Mouse (Mus musculus): ENCODE measurements around the gene Map3k11. TPM values are rescaled to one million over a fixed set of nuclear protein-coding genes. Genes with fewer than 3 reads are reported as not detected.

The Map3k11 gene
- polyA plus RNA-seq, 1 experiment from 2014 or later = 18.2 TPM

- Histone ChIP-seq H3K9me3 (no peaks in the 10 kb centered on the region), H3K27ac (no peak overlapping the region), H3K36me3 (peaks cover 80% of the 10 kb centered on the region), H3K9ac (0 out of 2 replicates have a peak overlapping the region, but pooled peaks have one; percentile 8), H3K4me2 (replicated peaks) (peak overlapping the region; percentile 99; the same call in 1 of the 2 replicates), H3K4me3 (no peak overlapping the region), H3K27me3 (no peaks in the 10 kb centered on the region), H3K4me1 (peaks cover 48% of the 10 kb centered on the region)
- 94% methylated on average over 6 of the region's 6 CpGs for WGBS
- ATAC-seq (ENCODE audit: low FRiP score, low read depth) = no peak
Observed at GRCm38 (mm10) chr19:5693801-5694200, 5.3 kb downstream of the Map3k11 start.

DNA sequence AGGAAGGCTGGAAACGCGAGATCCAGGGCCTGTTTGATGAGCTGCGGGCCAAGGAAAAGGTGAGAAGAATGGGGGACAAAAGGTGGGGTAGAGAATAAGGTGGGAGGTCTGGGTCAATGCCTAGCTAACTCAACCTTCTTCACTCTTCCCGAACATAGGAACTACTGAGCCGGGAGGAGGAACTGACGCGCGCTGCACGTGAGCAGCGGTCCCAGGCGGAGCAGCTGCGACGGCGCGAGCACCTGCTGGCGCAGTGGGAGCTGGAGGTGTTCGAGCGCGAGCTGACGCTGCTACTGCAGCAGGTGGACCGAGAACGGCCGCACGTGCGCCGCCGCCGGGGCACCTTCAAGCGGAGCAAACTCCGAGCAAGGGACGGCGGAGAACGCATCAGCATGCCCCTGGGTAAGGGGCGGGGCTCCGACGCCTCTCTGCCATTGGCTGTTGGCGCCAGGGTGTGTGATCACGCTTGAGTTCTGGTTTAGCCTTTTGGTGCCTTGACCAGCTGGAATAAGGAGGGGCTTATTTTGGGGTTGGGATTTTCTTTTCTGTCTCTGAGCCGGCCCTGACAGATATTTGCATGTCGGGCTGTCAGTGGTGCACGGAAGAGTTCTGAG lies 7.4 kb downstream of the Map3k11 start:
- H3K4me2 ChIP-seq (replicated peaks) = peak overlapping the region; percentile 52
- WGBS = 17% methylated on average over 41 of the region's 41 CpGs
- peaks cover 97% of the 10 kb centered on the region for H3K36me3 ChIP-seq
- no peak overlapping the region for H3K27ac ChIP-seq
- peaks cover 39% of the 10 kb centered on the region for H3K4me1 ChIP-seq
- no peaks in the 10 kb centered on the region for H3K27me3 ChIP-seq
- H3K9me3 ChIP-seq = no peaks in the 10 kb centered on the region
- H3K4me3 ChIP-seq = 0 out of 2 replicates have a peak overlapping the region, but pooled peaks have one; percentile 19
- ATAC-seq (ENCODE audit: low FRiP score, low read depth) = no peak
- H3K9ac ChIP-seq = peak overlapping the region; percentile 45; the same call in 1 of the 2 replicates

DNA sequence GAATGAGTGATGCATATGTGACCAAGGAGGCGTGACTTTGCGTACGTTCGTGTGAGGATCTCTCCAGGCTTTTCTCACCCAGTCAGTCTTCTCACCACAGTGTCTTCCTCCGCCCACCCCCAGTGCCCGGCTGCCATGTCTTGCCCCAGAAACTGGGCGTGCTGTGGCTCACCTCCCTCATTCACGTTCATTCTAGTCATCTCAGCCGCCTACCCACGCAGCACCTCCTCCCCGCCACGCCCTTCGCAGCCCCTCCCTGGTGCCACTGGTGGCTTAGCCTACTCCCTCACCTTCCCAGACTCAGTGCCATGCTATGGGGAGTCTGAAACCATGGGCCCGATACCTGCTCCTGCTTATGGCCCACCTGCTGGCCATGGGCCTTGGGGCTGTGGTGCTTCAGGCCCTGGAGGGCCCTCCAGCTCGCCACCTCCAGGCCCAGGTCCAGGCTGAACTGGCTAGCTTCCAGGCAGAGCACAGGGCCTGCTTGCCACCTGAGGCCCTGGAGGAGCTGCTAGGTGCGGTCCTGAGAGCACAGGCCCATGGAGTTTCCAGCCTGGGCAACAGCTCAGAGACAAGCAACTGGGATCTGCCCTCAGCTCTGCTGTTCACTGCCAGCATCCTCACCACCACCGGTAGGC lies 15.7 kb downstream of the Map3k11 start, which contains the start of gene Kcnk7:
Gene Kcnk7 (plus strand): TSS at position 205 of the 638 bp plus-strand sequence.
- no peak within 1 kb of the TSS for H3K4me3 ChIP-seq
- no peaks in the 10 kb centered on the region for H3K27me3 ChIP-seq
- no peak within 1 kb of the TSS for H3K4me2 ChIP-seq (replicated peaks)
- H3K9me3 ChIP-seq = no peaks in the 10 kb centered on the region
- peak within 1 kb of the TSS; percentile 58; the same call in 1 of the 2 replicates for H3K27ac ChIP-seq
- H3K9ac ChIP-seq = peak within 1 kb of the TSS; percentile 0; the same call in 1 of the 2 replicates
- WGBS = 73% methylated on average over 17 of the region's 17 CpGs
- 0 out of 2 replicates have a peak, but pooled peaks have one; percentile 11 for ATAC-seq (ENCODE audit: low FRiP score, low read depth)
- H3K36me3 ChIP-seq = peaks cover 73% of the 10 kb centered on the region
- H3K4me1 ChIP-seq = peaks cover 12% of the 10 kb centered on the region

DNA sequence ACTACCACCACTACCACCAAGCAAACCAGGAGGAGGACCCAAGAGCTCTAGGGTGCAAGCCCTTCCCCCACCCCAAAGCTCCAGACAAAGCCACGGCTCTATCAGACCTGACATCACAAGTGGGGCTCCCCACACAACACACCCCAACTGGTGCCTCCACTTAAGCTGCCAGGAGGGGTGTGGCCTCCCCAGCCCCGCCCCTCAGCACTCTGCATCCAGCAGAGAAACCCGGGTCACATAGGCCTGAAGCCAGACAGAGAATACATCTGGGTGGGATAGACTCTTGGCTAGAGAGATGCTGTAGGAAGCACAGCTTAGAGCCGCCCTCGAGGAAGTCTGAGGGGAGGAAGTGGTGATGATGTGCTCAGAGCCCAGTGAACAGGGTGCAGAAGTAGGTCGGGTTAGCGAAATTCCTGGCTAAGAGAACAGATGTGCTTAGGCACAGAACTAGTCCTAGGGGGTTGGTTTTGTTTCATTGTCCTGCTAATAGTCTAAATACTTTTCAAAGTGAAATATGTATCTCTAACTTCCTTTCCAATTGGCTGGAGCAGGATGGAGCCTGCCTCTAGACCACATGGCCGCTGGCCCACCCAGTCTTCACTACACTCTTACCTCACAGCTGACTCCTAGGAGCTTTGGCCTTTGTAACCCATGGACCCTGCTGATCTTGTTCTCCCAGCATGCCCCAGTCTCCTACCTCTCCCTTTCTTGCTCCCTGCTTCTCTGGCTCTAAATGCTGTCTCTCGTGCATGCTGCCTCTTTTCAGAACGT lies 16.4 kb downstream of the Map3k11 start:
- Histone ChIP-seq H3K4me3 (no peak overlapping the region), H3K27me3 (no peaks in the 10 kb centered on the region), H3K9ac (peak overlapping the region; percentile 0), H3K9me3 (no peaks in the 10 kb centered on the region), H3K36me3 (peaks cover 72% of the 10 kb centered on the region), H3K4me1 (peaks cover 12% of the 10 kb centered on the region), H3K4me2 (replicated peaks) (no peak overlapping the region), H3K27ac (peak overlapping the region; percentile 58; the same call in 1 of the 2 replicates)
- ATAC-seq (ENCODE audit: low FRiP score, low read depth) = peak; percentile 69; the same call in 1 of the 2 replicates
- 42% methylated on average over 10 of the region's 10 CpGs for WGBS

DNA sequence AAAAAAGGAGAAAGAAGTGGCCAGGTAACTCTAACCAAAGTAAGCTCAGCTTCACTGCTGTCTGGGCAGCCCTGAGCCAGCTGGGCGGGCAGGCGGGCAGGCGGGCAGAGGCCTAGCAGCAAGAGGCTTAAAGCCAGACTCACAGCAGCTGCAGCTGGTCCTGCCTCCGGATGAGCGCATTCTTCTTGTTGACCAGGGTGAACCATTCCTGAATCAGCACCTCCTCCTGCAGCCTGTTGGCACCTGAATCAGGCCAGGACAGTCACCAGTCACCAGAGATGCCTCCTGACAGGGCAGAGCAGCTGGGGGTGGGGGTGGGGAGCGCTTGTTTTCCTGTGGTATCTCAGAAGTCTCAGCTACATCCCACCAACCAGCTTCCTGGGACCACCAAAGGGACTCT lies 21.5 kb downstream of the Map3k11 start:
- no peak overlapping the region for H3K4me3 ChIP-seq
- H3K9ac ChIP-seq = no peak overlapping the region
- H3K4me2 ChIP-seq (replicated peaks) = no peak overlapping the region
- WGBS = 93% methylated on average over 6 of the region's 6 CpGs
- H3K36me3 ChIP-seq = peaks cover 68% of the 10 kb centered on the region
- H3K4me1 ChIP-seq = peaks cover 24% of the 10 kb centered on the region
- no peak overlapping the region for H3K27ac ChIP-seq
- no peaks in the 10 kb centered on the region for H3K9me3 ChIP-seq
- no peak for ATAC-seq (ENCODE audit: low FRiP score, low read depth)
- H3K27me3 ChIP-seq = no peaks in the 10 kb centered on the region

- H3K4me3 ChIP-seq = no peak overlapping the region
- no peak for ATAC-seq (ENCODE audit: low FRiP score, low read depth)
- WGBS = 83% methylated on average over 8 of the region's 8 CpGs
- no peak overlapping the region for H3K27ac ChIP-seq
- H3K36me3 ChIP-seq = peaks cover 72% of the 10 kb centered on the region
- no peaks in the 10 kb centered on the region for H3K27me3 ChIP-seq
- no peaks in the 10 kb centered on the region for H3K9me3 ChIP-seq
- H3K4me1 ChIP-seq = peaks cover 20% of the 10 kb centered on the region
- H3K9ac ChIP-seq = no peak overlapping the region
- no peak overlapping the region for H3K4me2 ChIP-seq (replicated peaks)
Observed at GRCm38 (mm10) chr19:5710581-5710980, 22.0 kb downstream of the Map3k11 start.

DNA sequence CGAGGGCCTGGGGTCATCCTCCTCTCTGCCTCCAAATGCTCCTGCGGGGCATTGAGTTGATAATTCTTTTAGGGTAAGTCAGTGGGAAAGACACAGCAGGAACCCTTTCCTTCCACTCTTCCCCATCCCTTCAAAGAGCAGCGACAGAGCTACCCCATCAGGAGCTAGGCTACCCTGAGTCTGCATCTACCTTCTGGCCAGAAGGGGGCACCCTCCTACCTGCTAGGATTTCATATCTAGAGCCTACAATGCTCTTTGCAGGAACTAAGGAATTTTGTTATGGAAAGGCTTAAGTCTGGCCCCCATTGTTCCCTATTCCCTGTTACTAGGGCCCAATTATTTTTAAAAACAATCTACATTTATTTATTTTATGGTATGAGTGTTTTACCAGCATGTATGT lies 22.7 kb downstream of the Map3k11 start:
- peaks cover 75% of the 10 kb centered on the region for H3K36me3 ChIP-seq
- 29% methylated on average over 3 of the region's 3 CpGs for WGBS
- ATAC-seq (ENCODE audit: low FRiP score, low read depth) = no peak

GRCm38 (mm10) chr19:5711907-5712460 lies 23.4 kb downstream of the Map3k11 start:
- H3K4me1 ChIP-seq = peaks cover 29% of the 10 kb centered on the region
- 0 out of 2 replicates have a peak, but pooled peaks cover 3% of the 10 kb centered on the region for H3K27me3 ChIP-seq
- H3K36me3 ChIP-seq = peaks cover 71% of the 10 kb centered on the region
- H3K4me3 ChIP-seq = no peak overlapping the region
- ATAC-seq (ENCODE audit: low FRiP score, low read depth) = no peak
- no peak overlapping the region for H3K9ac ChIP-seq
- 92% methylated on average over 14 of the region's 14 CpGs for WGBS
- no peaks in the 10 kb centered on the region for H3K9me3 ChIP-seq
- no peak overlapping the region for H3K27ac ChIP-seq
- H3K4me2 ChIP-seq (replicated peaks) = no peak overlapping the region

More for the DNA sequence above, 22.7 kb downstream of the Map3k11 start:
- H3K4me3 ChIP-seq = no peak overlapping the region
- 0 out of 2 replicates have a peak overlapping the region, but pooled peaks have one; percentile 15 for H3K9ac ChIP-seq
- no peaks in the 10 kb centered on the region for H3K9me3 ChIP-seq
- H3K4me1 ChIP-seq = peaks cover 23% of the 10 kb centered on the region
- no peak overlapping the region for H3K4me2 ChIP-seq (replicated peaks)
- no peak overlapping the region for H3K27ac ChIP-seq
- H3K27me3 ChIP-seq = no peaks in the 10 kb centered on the region

DNA sequence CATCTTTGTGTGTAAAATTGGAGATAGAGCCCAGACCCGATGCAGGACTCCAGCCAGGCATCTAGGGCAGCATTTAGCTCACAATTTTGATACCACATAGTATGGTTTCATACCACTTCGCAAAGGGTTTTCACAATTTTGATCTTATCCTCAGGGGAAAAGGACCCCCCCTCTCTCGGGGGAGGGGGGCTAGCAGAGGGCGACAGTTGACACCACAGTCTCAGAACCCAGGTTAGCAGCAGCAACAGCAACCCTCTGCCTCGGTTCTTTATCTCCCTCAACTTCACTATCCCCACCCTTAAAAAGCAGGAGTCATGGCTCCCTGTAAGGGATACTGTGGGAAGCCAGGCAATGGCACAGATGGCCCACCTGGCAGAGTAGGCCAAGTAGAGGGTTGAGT lies 24.7 kb downstream of the Map3k11 start:
- H3K36me3 ChIP-seq = peaks cover 68% of the 10 kb centered on the region

GRCm38 (mm10) chr19:5713730-5714129 lies 25.2 kb downstream of the Map3k11 start:
- H3K36me3 ChIP-seq = peaks cover 68% of the 10 kb centered on the region
- peak overlapping the region; percentile 30 for H3K4me2 ChIP-seq (replicated peaks)
- 0 out of 2 replicates have a peak, but pooled peaks cover 4% of the 10 kb centered on the region for H3K27me3 ChIP-seq
- H3K4me3 ChIP-seq = no peak overlapping the region
- H3K27ac ChIP-seq = peak overlapping the region; percentile 61; the same call in 1 of the 2 replicates
- WGBS = 5% methylated on average over 2 of the region's 2 CpGs
- peak; percentile 71 for ATAC-seq (ENCODE audit: low FRiP score, low read depth)
- H3K9me3 ChIP-seq = no peaks in the 10 kb centered on the region
- H3K9ac ChIP-seq = 0 out of 2 replicates have a peak overlapping the region, but pooled peaks have one; percentile 31
- H3K4me1 ChIP-seq = peaks cover 33% of the 10 kb centered on the region

More for the DNA sequence above, 24.7 kb downstream of the Map3k11 start:
- Histone ChIP-seq H3K4me1 (peaks cover 33% of the 10 kb centered on the region), H3K4me2 (replicated peaks) (peak overlapping the region; percentile 30), H3K9ac (0 out of 2 replicates have a peak overlapping the region, but pooled peaks have one; percentile 4), H3K9me3 (no peaks in the 10 kb centered on the region), H3K27me3 (0 out of 2 replicates have a peak, but pooled peaks cover 4% of the 10 kb centered on the region), H3K4me3 (no peak overlapping the region), H3K27ac (peak overlapping the region; percentile 44; the same call in 1 of the 2 replicates)
- ATAC-seq (ENCODE audit: low FRiP score, low read depth) = peak; percentile 7
- 67% methylated on average over 5 of the region's 5 CpGs for WGBS

All from limb, embryonic 13.5 days (tissue).